Mouse (Mus musculus): ENCODE measurements around the gene Mastl. TPM values are rescaled to one million over a fixed set of nuclear protein-coding genes. Genes with fewer than 3 reads are reported as not detected.
A peak's percentile ranks its signal among the peaks of the same experiment; 100 is the strongest.

Gene Mastl
- polyA plus RNA-seq (2011; ENCODE audit: insufficient read depth, insufficient read length, low replicate concordance, missing spikeins) = 3.5 and 5.9 TPM in 2 replicates

DNA sequence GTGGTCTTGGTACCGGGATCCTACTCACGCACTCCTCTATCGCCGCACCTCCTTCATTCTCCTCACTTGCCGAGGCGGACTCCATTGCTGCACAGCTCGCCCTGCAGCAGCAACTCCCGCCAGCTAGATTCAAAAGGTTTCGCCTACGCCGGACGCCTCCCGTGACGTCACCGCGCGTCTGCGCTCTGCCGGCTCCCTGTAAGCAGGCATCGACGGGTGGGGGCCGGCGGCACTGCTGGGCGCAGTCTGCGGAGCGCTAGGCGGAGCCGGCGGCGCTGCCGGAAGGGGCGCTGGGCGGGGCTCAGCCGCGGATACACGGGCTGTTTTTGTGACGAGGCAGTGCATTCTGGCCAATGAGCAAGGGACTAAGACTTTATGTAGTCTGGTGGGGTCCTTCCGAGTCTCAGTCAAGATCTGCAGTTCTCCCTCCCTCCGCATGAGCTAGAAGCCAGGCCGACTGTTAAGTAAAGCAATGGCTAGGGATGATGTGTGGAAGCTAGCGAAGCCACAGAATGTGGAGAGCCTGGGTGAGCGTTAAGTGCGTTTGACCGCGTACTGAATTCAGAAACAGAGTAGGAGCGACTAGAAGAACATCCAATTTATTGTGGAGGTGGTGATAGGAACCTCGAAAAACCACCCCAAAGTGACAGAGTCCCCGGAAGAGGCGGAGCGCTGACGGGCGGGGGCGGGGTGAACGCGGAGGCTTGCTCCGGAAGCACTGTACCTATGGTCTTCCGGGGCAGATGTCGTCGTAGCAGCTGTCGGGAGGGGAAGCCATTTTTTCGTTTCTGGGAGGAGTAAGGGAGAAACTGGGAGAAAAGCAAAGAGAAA lies at the start of gene Mastl, which contains the start of gene Yme1l1:
Gene Mastl, minus strand, starts transcription at position 248 of the 831 bp plus-strand sequence.
Gene Yme1l1, plus strand, starts transcription at position 593 of the 831 bp plus-strand sequence.
- TF ChIP-seq CTCF (IDR thresholded peaks at IDR 0.05; ENCODE audit: control insufficient read depth, insufficient read depth, low read length) (peak; percentile 15; the same call in 1 of the 2 replicates), POLR2A (IDR thresholded peaks at IDR 0.05; ENCODE audit: borderline replicate concordance, control insufficient read depth, low read depth, low read length) (peak; percentile 84)

DNA sequence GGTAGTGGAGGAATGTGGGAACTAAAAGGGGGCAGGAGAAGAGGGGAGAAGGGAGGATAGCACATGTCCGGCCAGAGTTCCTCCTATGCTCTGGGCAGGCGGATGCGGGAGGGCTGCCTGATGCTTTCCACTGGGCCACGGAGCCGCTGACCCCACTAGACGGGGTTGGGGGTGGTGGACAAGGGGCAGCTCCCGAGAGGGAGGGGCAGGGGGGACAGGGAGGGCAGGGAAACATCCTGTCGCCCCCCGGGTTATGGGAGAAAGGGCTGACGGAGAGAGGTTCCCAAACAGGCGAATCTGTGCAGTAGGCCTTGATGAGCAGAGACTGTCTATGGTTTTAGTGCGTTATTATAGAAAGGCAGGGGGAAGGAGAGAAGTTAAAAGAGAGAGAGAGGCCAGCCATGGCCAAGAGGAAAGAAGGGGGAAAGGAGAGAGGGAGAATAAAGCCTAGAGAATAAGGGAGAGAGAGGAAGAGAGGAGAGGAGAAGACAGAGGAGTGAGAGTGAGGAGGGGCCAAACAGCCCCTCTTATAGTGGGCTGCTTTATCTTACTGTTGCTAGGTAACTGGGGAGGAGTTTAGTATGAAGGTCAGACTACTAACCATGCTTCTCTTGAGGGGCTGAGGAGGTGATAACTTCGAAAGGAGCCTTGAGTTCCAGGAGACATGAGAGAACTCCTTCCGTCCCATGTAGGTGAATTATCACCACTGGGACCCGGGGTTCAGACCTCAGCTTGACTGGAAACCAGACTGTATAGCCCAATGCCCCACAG lies 47.3 kb upstream of the Mastl start:
- TF ChIP-seq CTCF (IDR thresholded peaks at IDR 0.05; ENCODE audit: control insufficient read depth, insufficient read depth, low read length) = no peak
- TF ChIP-seq POLR2A (IDR thresholded peaks at IDR 0.05; ENCODE audit: borderline replicate concordance, control insufficient read depth, low read depth, low read length) = no peak
- Histone ChIP-seq H3K27ac (ENCODE audit: control insufficient read depth, insufficient read depth, low read depth, low read length, poor library complexity) (no peak overlapping the region), H3K4me1 (ENCODE audit: control insufficient read depth, insufficient read depth, low read length) (no peaks in the 10 kb centered on the region), H3K4me3 (replicated peaks; ENCODE audit: control insufficient read depth, low read depth, low read length) (no peak overlapping the region)
- WGBS = 65% methylated on average over 15 of the region's 15 CpGs

More for the DNA sequence above, at the start of gene Mastl, which contains the start of gene Yme1l1:
- WGBS = under 1% methylated on average over 61 of the region's 61 CpGs
- H3K27ac ChIP-seq (ENCODE audit: control insufficient read depth, insufficient read depth, low read depth, low read length, poor library complexity) = peak within 1 kb of the TSS; percentile 98
- no peaks in the 10 kb centered on the region; the same call in 1 of the 2 replicates for H3K4me1 ChIP-seq (ENCODE audit: control insufficient read depth, insufficient read depth, low read length)
- H3K4me3 ChIP-seq (replicated peaks; ENCODE audit: control insufficient read depth, low read depth, low read length) = peak within 1 kb of the TSS; percentile 92

DNA sequence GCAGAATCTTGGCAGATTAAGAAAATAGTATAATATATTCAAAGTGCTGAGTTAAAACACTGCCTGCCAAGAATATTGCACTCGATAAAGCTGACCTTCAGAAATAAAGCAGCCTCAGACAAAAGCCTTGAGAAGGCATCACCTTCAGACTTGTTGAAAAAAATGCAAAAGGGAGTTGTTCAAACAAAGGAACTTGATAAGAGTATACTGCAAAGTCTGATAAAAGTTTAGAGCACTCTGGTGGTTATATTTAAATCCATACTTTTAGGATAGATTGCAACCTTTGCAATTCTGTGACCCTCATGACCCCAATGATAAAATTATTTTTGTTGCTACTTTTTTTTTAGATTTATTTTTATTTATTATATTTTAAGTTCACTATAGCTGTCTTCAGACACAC lies 45.2 kb upstream of the Mastl start:
- TF ChIP-seq POLR2A (IDR thresholded peaks at IDR 0.05; ENCODE audit: borderline replicate concordance, control insufficient read depth, low read depth, low read length) (no peak), CTCF (IDR thresholded peaks at IDR 0.05; ENCODE audit: control insufficient read depth, insufficient read depth, low read length) (no peak)
- WGBS = 57% methylated on average over 1 of the region's 1 CpGs
- Histone ChIP-seq H3K4me1 (ENCODE audit: control insufficient read depth, insufficient read depth, low read length) (no peaks in the 10 kb centered on the region), H3K4me3 (replicated peaks; ENCODE audit: control insufficient read depth, low read depth, low read length) (no peak overlapping the region), H3K27ac (ENCODE audit: control insufficient read depth, insufficient read depth, low read depth, low read length, poor library complexity) (no peak overlapping the region)

DNA sequence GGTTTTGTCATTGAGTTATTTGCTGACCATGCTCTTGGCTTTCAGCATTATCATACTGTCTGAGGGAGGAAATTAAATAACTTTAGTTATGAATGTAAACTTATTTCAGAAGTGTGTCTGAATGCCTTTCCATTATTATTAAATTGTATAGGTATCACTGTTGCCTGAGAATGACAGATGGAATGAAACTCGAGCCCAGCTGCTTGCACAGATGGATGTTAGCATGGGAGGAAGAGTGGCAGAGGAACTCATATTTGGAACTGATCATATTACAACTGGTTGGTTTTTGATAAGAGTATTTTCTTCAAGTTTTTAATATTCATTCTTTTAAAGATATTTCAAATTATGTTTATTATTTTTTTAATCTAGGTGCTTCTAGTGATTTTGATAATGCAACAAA lies 38.5 kb upstream of the Mastl start:
- H3K27ac ChIP-seq (ENCODE audit: control insufficient read depth, insufficient read depth, low read depth, low read length, poor library complexity) = no peak overlapping the region
- 82% methylated on average over 1 of the region's 1 CpGs for WGBS

DNA sequence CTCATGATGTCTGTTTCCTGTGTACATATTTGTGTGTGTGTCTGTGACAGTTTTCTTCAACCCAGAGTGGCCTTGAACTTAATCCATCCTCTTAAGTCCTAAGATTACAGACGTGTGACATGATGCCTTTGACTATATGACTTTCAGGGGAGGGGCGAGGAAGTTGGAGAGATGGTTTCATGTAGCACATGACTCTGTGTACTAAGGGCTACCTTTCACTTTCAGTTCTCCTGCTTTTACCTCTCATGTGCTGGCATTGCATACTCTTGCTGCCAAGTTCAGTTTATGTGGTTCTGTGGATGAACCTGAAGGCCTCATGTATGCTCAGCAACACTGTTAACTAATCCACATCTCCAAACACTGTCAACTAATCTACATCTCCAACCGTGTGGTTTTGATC lies 16.5 kb upstream of the Mastl start:
- Histone ChIP-seq H3K4me3 (replicated peaks; ENCODE audit: control insufficient read depth, low read depth, low read length) (no peak overlapping the region), H3K27ac (ENCODE audit: control insufficient read depth, insufficient read depth, low read depth, low read length, poor library complexity) (no peak overlapping the region)

More for the DNA sequence above, 38.5 kb upstream of the Mastl start:
- Histone ChIP-seq H3K4me1 (ENCODE audit: control insufficient read depth, insufficient read depth, low read length) (no peaks in the 10 kb centered on the region), H3K4me3 (replicated peaks; ENCODE audit: control insufficient read depth, low read depth, low read length) (no peak overlapping the region)
- TF ChIP-seq CTCF (IDR thresholded peaks at IDR 0.05; ENCODE audit: control insufficient read depth, insufficient read depth, low read length) (no peak), POLR2A (IDR thresholded peaks at IDR 0.05; ENCODE audit: borderline replicate concordance, control insufficient read depth, low read depth, low read length) (no peak)

DNA sequence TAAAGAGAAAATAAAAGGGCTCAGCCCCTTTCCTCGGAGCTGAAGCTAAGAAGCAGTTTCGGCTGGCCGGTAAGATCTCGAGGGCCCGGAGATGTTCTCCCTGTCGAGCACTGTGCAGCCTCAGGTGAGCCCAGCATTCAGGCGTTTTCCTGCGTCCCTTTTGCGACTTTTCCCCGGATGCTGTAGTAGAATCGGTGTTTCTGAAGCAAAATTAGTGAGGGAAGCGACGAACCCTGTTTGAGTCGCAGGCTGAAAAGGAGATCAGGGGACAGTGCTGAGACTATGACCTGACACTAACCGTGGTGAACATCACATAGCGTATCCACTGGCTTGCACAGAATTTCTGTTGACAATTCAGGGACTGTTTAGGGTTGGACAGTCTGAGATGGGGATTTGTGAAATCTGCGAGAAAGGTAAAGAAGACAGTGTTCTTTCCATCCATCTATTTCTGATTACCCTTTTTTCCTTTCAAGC lies 821 bp upstream of the Mastl start:
- Histone ChIP-seq H3K4me3 (replicated peaks; ENCODE audit: control insufficient read depth, low read depth, low read length) (peak overlapping the region; percentile 85), H3K4me1 (ENCODE audit: control insufficient read depth, insufficient read depth, low read length) (no peaks in the 10 kb centered on the region; the same call in 1 of the 2 replicates), H3K27ac (ENCODE audit: control insufficient read depth, insufficient read depth, low read depth, low read length, poor library complexity) (peak overlapping the region; percentile 98)
- WGBS = under 1% methylated on average over 17 of the region's 17 CpGs
- no peak for TF ChIP-seq POLR2A (IDR thresholded peaks at IDR 0.05; ENCODE audit: borderline replicate concordance, control insufficient read depth, low read depth, low read length)
- no peak for TF ChIP-seq CTCF (IDR thresholded peaks at IDR 0.05; ENCODE audit: control insufficient read depth, insufficient read depth, low read length)

More for the DNA sequence above, 16.5 kb upstream of the Mastl start:
- no peaks in the 10 kb centered on the region; the same call in 1 of the 2 replicates for H3K4me1 ChIP-seq (ENCODE audit: control insufficient read depth, insufficient read depth, low read length)
- no peak for TF ChIP-seq CTCF (IDR thresholded peaks at IDR 0.05; ENCODE audit: control insufficient read depth, insufficient read depth, low read length)
- 72% methylated on average over 3 of the region's 3 CpGs for WGBS

DNA sequence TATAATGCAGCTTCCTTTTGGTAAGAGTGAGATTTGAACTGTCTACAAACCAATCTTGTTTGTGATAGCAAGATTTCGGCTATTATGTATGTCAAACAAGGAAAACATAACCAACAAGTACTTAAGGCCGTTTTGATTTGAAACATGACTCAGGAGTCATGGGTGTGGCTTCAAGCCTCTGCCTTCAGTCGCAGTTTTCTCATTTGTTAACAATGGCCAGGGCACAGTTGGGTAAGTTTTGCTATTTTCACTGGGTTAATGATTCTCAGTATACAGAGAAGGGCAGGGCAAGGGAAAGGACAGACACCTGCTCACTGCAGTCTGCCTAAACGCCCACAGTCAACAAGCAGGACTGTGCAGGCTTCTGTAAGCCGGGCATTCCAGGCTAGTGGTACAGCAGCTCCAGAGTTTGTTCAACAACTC lies 614 bp downstream of the Mastl start:
- H3K4me1 ChIP-seq (ENCODE audit: control insufficient read depth, insufficient read depth, low read length) = no peaks in the 10 kb centered on the region; the same call in 1 of the 2 replicates
- peak overlapping the region; percentile 92 for H3K4me3 ChIP-seq (replicated peaks; ENCODE audit: control insufficient read depth, low read depth, low read length)
- H3K27ac ChIP-seq (ENCODE audit: control insufficient read depth, insufficient read depth, low read depth, low read length, poor library complexity) = peak overlapping the region; percentile 98
- 2% methylated on average over 5 of the region's 5 CpGs for WGBS
- no peak for TF ChIP-seq POLR2A (IDR thresholded peaks at IDR 0.05; ENCODE audit: borderline replicate concordance, control insufficient read depth, low read depth, low read length)
- TF ChIP-seq CTCF (IDR thresholded peaks at IDR 0.05; ENCODE audit: control insufficient read depth, insufficient read depth, low read length) = no peak

DNA sequence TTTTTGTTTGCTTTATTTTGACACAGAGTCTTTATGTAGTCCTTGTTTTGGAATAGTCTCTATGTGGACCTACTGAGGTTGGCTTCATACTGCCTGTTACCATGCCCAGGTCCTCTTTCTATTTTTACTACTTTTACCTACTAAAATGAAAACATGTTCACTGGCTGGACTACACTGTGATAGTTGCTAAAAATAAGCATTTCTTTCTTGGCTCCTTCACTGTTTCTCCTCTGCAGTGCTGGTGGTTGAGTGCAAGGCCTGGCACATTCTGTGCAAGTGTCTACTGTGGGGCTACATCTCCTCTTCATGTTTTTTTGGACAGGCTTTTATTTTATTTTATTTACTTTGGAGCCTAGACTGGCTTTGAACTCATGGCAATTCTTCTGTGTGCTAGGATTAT lies 36.3 kb downstream of the Mastl start:
- no peak overlapping the region for H3K27ac ChIP-seq (ENCODE audit: control insufficient read depth, insufficient read depth, low read depth, low read length, poor library complexity)
- H3K4me3 ChIP-seq (replicated peaks; ENCODE audit: control insufficient read depth, low read depth, low read length) = no peak overlapping the region
- TF ChIP-seq POLR2A (IDR thresholded peaks at IDR 0.05; ENCODE audit: borderline replicate concordance, control insufficient read depth, low read depth, low read length) = no peak
- no peak for TF ChIP-seq CTCF (IDR thresholded peaks at IDR 0.05; ENCODE audit: control insufficient read depth, insufficient read depth, low read length)

More for the DNA sequence above, 36.3 kb downstream of the Mastl start:
- no peaks in the 10 kb centered on the region for H3K4me1 ChIP-seq (ENCODE audit: control insufficient read depth, insufficient read depth, low read length)
